Mouse (Mus musculus): ENCODE measurements around the gene Abcb8. TPM values are rescaled to one million over a fixed set of nuclear protein-coding genes. Genes with fewer than 3 reads are reported as not detected.
A peak's percentile ranks its signal among the peaks of the same experiment; 100 is the strongest.

The Abcb8 gene
- polyA plus RNA-seq, 1 experiment from 2014 or later: 35.6 TPM

GRCm38 (mm10) chr5:24408651-24409050 lies 15.2 kb downstream of the Abcb8 start:
- H3K36me3 ChIP-seq (ENCODE audit: control insufficient read depth, insufficient read depth, low read length): peaks cover 23% of the 10 kb centered on the region; the same call in 1 of the 2 replicates

GRCm38 (mm10) chr5:24409466-24409865 lies 16.0 kb downstream of the Abcb8 start:
- 75% methylated on average over 1 of the region's 2 CpGs for WGBS
- ATAC-seq (ENCODE audit: low read depth) (no peak), DNase-seq (ENCODE audit: low spot score) (no peak)
- H3K27me3 ChIP-seq (replicated peaks; ENCODE audit: control insufficient read depth, insufficient read depth, low read length): no peaks in the 10 kb centered on the region
- peaks cover 13% of the 10 kb centered on the region for H3K4me1 ChIP-seq (ENCODE audit: control insufficient read depth, insufficient read depth, low read length)
- no peak overlapping the region for H3K4me3 ChIP-seq (ENCODE audit: low read depth, low read length)
- no peak overlapping the region for H3K9ac ChIP-seq (ENCODE audit: low read depth, low read length)
- H3K4me2 ChIP-seq (ENCODE audit: low read depth, low read length): no peak overlapping the region
- H3K27ac ChIP-seq (replicated peaks; ENCODE audit: low read depth, low read length): no peak overlapping the region
- no peaks in the 10 kb centered on the region for H3K9me3 ChIP-seq (ENCODE audit: control insufficient read depth, low read length)
- peaks cover 23% of the 10 kb centered on the region; the same call in 1 of the 2 replicates for H3K36me3 ChIP-seq (ENCODE audit: control insufficient read depth, insufficient read depth, low read length)

More at GRCm38 (mm10) chr5:24408651-24409050, 15.2 kb downstream of the Abcb8 start:
- H3K27ac ChIP-seq (replicated peaks; ENCODE audit: low read depth, low read length): no peak overlapping the region
- H3K4me1 ChIP-seq (ENCODE audit: control insufficient read depth, insufficient read depth, low read length): peaks cover 9% of the 10 kb centered on the region
- 92% methylated on average over 12 of the region's 13 CpGs for WGBS
- H3K4me3 ChIP-seq (ENCODE audit: low read depth, low read length): no peak overlapping the region
- H3K27me3 ChIP-seq (replicated peaks; ENCODE audit: control insufficient read depth, insufficient read depth, low read length): no peaks in the 10 kb centered on the region
- H3K9me3 ChIP-seq (ENCODE audit: control insufficient read depth, low read length): no peaks in the 10 kb centered on the region
- H3K9ac ChIP-seq (ENCODE audit: low read depth, low read length): no peak overlapping the region
- DNase-seq (ENCODE audit: low spot score) (no peak), ATAC-seq (ENCODE audit: low read depth) (no peak)
- no peak overlapping the region for H3K4me2 ChIP-seq (ENCODE audit: low read depth, low read length)

GRCm38 (mm10) chr5:24412063-24412462 lies 18.6 kb downstream of the Abcb8 start:
- Histone ChIP-seq H3K27me3 (replicated peaks; ENCODE audit: control insufficient read depth, insufficient read depth, low read length) (no peaks in the 10 kb centered on the region), H3K27ac (replicated peaks; ENCODE audit: low read depth, low read length) (no peak overlapping the region), H3K9me3 (ENCODE audit: control insufficient read depth, low read length) (no peaks in the 10 kb centered on the region), H3K36me3 (ENCODE audit: control insufficient read depth, insufficient read depth, low read length) (peaks cover 7% of the 10 kb centered on the region; the same call in 1 of the 2 replicates), H3K9ac (ENCODE audit: low read depth, low read length) (no peak overlapping the region), H3K4me1 (ENCODE audit: control insufficient read depth, insufficient read depth, low read length) (peaks cover 19% of the 10 kb centered on the region), H3K4me3 (ENCODE audit: low read depth, low read length) (no peak overlapping the region), H3K4me2 (ENCODE audit: low read depth, low read length) (no peak overlapping the region)
- no peak for ATAC-seq (ENCODE audit: low read depth)
- no peak for DNase-seq (ENCODE audit: low spot score)
- 91% methylated on average over 2 of the region's 2 CpGs for WGBS

GRCm38 (mm10) chr5:24413042-24413693 lies 19.7 kb downstream of the Abcb8 start, which contains the start of gene Asic3:
Gene Asic3 (plus strand): TSS chr5:24413392.
- Histone ChIP-seq H3K4me1 (ENCODE audit: control insufficient read depth, insufficient read depth, low read length) (peaks cover 19% of the 10 kb centered on the region), H3K9ac (ENCODE audit: low read depth, low read length) (peak within 1 kb of the TSS; percentile 40; the same call in 1 of the 2 replicates), H3K36me3 (ENCODE audit: control insufficient read depth, insufficient read depth, low read length) (peaks cover 8% of the 10 kb centered on the region; the same call in 1 of the 2 replicates), H3K9me3 (ENCODE audit: control insufficient read depth, low read length) (no peaks in the 10 kb centered on the region), H3K4me3 (ENCODE audit: low read depth, low read length) (no peak within 1 kb of the TSS), H3K27me3 (replicated peaks; ENCODE audit: control insufficient read depth, insufficient read depth, low read length) (no peaks in the 10 kb centered on the region), H3K4me2 (ENCODE audit: low read depth, low read length) (no peak within 1 kb of the TSS; the same call in 1 of the 2 replicates), H3K27ac (replicated peaks; ENCODE audit: low read depth, low read length) (peak within 1 kb of the TSS; percentile 28; the same call in 1 of the 2 replicates)
- DNase-seq (ENCODE audit: low spot score) (peak; percentile 42), ATAC-seq (ENCODE audit: low read depth) (peak; percentile 15; the same call in 1 of the 2 replicates)
- 18% methylated on average over 11 of the region's 11 CpGs for WGBS

- DNase-seq (ENCODE audit: low spot score) (no peak), ATAC-seq (ENCODE audit: low read depth) (no peak)
- H3K4me3 ChIP-seq (ENCODE audit: low read depth, low read length): no peak overlapping the region
- no peak overlapping the region for H3K4me2 ChIP-seq (ENCODE audit: low read depth, low read length)
- peaks cover 16% of the 10 kb centered on the region; the same call in 1 of the 2 replicates for H3K36me3 ChIP-seq (ENCODE audit: control insufficient read depth, insufficient read depth, low read length)
- WGBS: 71% methylated on average over 13 of the region's 13 CpGs
- peaks cover 19% of the 10 kb centered on the region for H3K4me1 ChIP-seq (ENCODE audit: control insufficient read depth, insufficient read depth, low read length)
- no peaks in the 10 kb centered on the region for H3K27me3 ChIP-seq (replicated peaks; ENCODE audit: control insufficient read depth, insufficient read depth, low read length)
- no peaks in the 10 kb centered on the region for H3K9me3 ChIP-seq (ENCODE audit: control insufficient read depth, low read length)
- no peak overlapping the region for H3K27ac ChIP-seq (replicated peaks; ENCODE audit: low read depth, low read length)
- no peak overlapping the region for H3K9ac ChIP-seq (ENCODE audit: low read depth, low read length)
These were observed 20.5 kb downstream of the Abcb8 start for GRCm38 (mm10) chr5:24413938-24414337.

GRCm38 (mm10) chr5:24416222-24416736 lies 22.8 kb downstream of the Abcb8 start:
- Histone ChIP-seq H3K4me3 (ENCODE audit: low read depth, low read length) (no peak overlapping the region), H3K4me2 (ENCODE audit: low read depth, low read length) (no peak overlapping the region), H3K4me1 (ENCODE audit: control insufficient read depth, insufficient read depth, low read length) (peaks cover 19% of the 10 kb centered on the region), H3K9ac (ENCODE audit: low read depth, low read length) (no peak overlapping the region), H3K9me3 (ENCODE audit: control insufficient read depth, low read length) (no peaks in the 10 kb centered on the region), H3K36me3 (ENCODE audit: control insufficient read depth, insufficient read depth, low read length) (peaks cover 34% of the 10 kb centered on the region), H3K27ac (replicated peaks; ENCODE audit: low read depth, low read length) (no peak overlapping the region), H3K27me3 (replicated peaks; ENCODE audit: control insufficient read depth, insufficient read depth, low read length) (no peaks in the 10 kb centered on the region)
- 2% methylated on average over 21 of the region's 21 CpGs for WGBS
- ATAC-seq (ENCODE audit: low read depth) (peak; percentile 48), DNase-seq (ENCODE audit: low spot score) (peak; percentile 68)

GRCm38 (mm10) chr5:24417587-24417986 lies 24.1 kb downstream of the Abcb8 start:
- Histone ChIP-seq H3K27me3 (replicated peaks; ENCODE audit: control insufficient read depth, insufficient read depth, low read length) (no peaks in the 10 kb centered on the region), H3K4me1 (ENCODE audit: control insufficient read depth, insufficient read depth, low read length) (peaks cover 24% of the 10 kb centered on the region), H3K9ac (ENCODE audit: low read depth, low read length) (no peak overlapping the region), H3K36me3 (ENCODE audit: control insufficient read depth, insufficient read depth, low read length) (peaks cover 42% of the 10 kb centered on the region), H3K4me3 (ENCODE audit: low read depth, low read length) (no peak overlapping the region), H3K27ac (replicated peaks; ENCODE audit: low read depth, low read length) (no peak overlapping the region), H3K9me3 (ENCODE audit: control insufficient read depth, low read length) (no peaks in the 10 kb centered on the region), H3K4me2 (ENCODE audit: low read depth, low read length) (no peak overlapping the region)
- DNase-seq (ENCODE audit: low spot score) (no peak), ATAC-seq (ENCODE audit: low read depth) (no peak)
- 77% methylated on average over 10 of the region's 10 CpGs for WGBS

- Histone ChIP-seq H3K27ac (replicated peaks; ENCODE audit: low read depth, low read length) (no peak overlapping the region), H3K36me3 (ENCODE audit: control insufficient read depth, insufficient read depth, low read length) (peaks cover 42% of the 10 kb centered on the region), H3K27me3 (replicated peaks; ENCODE audit: control insufficient read depth, insufficient read depth, low read length) (no peaks in the 10 kb centered on the region), H3K4me3 (ENCODE audit: low read depth, low read length) (no peak overlapping the region), H3K4me1 (ENCODE audit: control insufficient read depth, insufficient read depth, low read length) (peaks cover 20% of the 10 kb centered on the region; the same call in 1 of the 2 replicates), H3K4me2 (ENCODE audit: low read depth, low read length) (no peak overlapping the region), H3K9ac (ENCODE audit: low read depth, low read length) (no peak overlapping the region), H3K9me3 (ENCODE audit: control insufficient read depth, low read length) (no peaks in the 10 kb centered on the region)
- DNase-seq (ENCODE audit: low spot score) (no peak), ATAC-seq (ENCODE audit: low read depth) (no peak)
- 85% methylated on average over 8 of the region's 9 CpGs for WGBS
These were observed 26.9 kb downstream of the Abcb8 start for GRCm38 (mm10) chr5:24420381-24420780.

Measured in embryonic facial prominence, embryonic 14.5 days (tissue).